Mouse (Mus musculus) CD8-positive naive resting alpha-beta T cell, adult 2 months (primary cell): ENCODE measurements around the gene Agbl4.

Experiments
- DNase-seq, 2 experiments: peaks; one replicate each; pipeline ENCODE4 v3.0.0; 2022; ENCODE audit warnings: low read depth in 2 of 2, low spot score in 2 of 2

Agbl4 gene

GRCm38 (mm10) chr4:111255499-111255898 is 858.0 kb downstream of the Agbl4 start:
- DNase-seq = no peak

GRCm38 (mm10) chr4:111256931-111257330 is 859.5 kb downstream of the Agbl4 start:
- DNase-seq = no peak

GRCm38 (mm10) chr4:111280936-111281335 is 883.5 kb downstream of the Agbl4 start:
- no peak for DNase-seq

GRCm38 (mm10) chr4:111281836-111282235 is 884.4 kb downstream of the Agbl4 start:
- DNase-seq = no peak

- DNase-seq = no peak
These were observed 887.2 kb downstream of the Agbl4 start for GRCm38 (mm10) chr4:111284625-111285024.

GRCm38 (mm10) chr4:111294528-111295241 is 897.2 kb downstream of the Agbl4 start:
- DNase-seq = no peak

- DNase-seq = no peak
These were observed 909.1 kb downstream of the Agbl4 start for GRCm38 (mm10) chr4:111306518-111306917.

- DNase-seq = no peak
These were observed 909.7 kb downstream of the Agbl4 start for GRCm38 (mm10) chr4:111307166-111307565.

GRCm38 (mm10) chr4:111307633-111308032 is 910.2 kb downstream of the Agbl4 start:
- DNase-seq = no peak

- no peak for DNase-seq
These were observed 911.3 kb downstream of the Agbl4 start for GRCm38 (mm10) chr4:111308572-111309288.

- DNase-seq = no peak
These were observed 929.6 kb downstream of the Agbl4 start for GRCm38 (mm10) chr4:111327094-111327493.

GRCm38 (mm10) chr4:111327760-111328373 is 930.4 kb downstream of the Agbl4 start:
- DNase-seq = no peak

- DNase-seq = no peak
These were observed 932.0 kb downstream of the Agbl4 start for GRCm38 (mm10) chr4:111329501-111329900.

- DNase-seq = no peak
These were observed 935.4 kb downstream of the Agbl4 start for GRCm38 (mm10) chr4:111332864-111333263.

GRCm38 (mm10) chr4:111349965-111350364 is 952.5 kb downstream of the Agbl4 start:
- DNase-seq = no peak

- no peak for DNase-seq
These were observed 953.4 kb downstream of the Agbl4 start for GRCm38 (mm10) chr4:111350615-111351525.

GRCm38 (mm10) chr4:111356584-111357115 is 959.2 kb downstream of the Agbl4 start:
- DNase-seq = no peak

- DNase-seq = no peak
These were observed 959.7 kb downstream of the Agbl4 start for GRCm38 (mm10) chr4:111357176-111357575.

GRCm38 (mm10) chr4:111364199-111364598 is 966.7 kb downstream of the Agbl4 start:
- DNase-seq = no peak

- DNase-seq = no peak
These were observed 970.3 kb downstream of the Agbl4 start for GRCm38 (mm10) chr4:111367771-111368170.

- no peak for DNase-seq
These were observed 979.7 kb downstream of the Agbl4 start for GRCm38 (mm10) chr4:111377159-111377558.
